Mouse (Mus musculus) testis, postnatal 14 days (tissue): ENCODE data around the gene Dcst2.
A peak's percentile ranks its signal among the peaks of the same experiment; 100 is the strongest.

Experiments used
- DNase-seq: peaks from one replicate; pipeline ENCODE4 v3.0.0; 2021; ENCODE audit warnings: low spot score

Dcst2 gene

GRCm38 (mm10) chr3:89365153-89365485, 3.3 kb downstream of the Dcst2 start, which contains the start of gene Dcst1:
Gene Dcst1 (minus strand): TSS chr3:89365253.
- DNase-seq: no peak

DNA sequence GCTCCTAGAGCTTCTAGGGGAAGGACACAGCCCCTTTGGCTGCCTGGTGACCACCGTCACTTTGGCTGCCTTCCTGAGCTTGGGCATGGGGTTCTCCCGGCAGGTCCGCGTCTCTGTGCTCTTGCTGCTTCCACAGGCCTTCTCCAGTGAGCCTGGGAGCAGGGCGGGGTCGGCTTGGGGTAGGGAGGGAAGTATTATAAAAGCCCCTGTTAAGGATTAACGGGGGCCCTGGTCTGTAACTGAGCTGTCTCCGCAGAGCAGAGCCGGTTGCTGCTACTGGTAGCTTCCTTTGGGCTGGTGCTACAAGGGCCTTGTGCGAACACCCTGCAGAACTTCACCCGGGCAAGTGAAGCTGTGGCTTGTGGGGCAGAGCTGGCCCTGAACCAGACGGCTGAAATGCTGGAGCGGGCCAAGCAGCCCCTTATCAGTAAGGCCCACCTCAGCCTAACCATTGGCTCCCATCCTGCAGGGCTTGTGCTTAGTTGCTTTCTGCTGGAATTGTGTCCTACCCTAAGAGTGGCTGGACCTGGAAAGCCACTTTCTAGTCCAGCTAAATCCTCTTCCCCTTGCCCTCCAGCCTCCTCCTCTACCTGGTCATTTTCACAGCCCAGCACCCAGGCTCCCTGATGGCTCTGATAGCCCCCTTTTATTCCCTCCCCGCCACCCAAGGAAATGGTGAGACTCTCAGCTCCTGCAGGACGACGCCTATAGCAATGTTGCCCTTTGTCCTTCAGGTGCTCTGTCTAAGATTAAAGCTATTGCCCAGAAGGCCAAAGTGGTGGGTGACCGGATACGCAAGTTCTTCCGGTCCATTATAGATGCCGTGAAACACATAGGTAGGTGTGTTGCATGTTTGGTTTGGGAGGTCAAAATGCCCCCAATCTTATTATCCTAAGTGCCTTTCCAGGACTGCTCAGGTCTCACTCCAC, 4.0 kb downstream of the Dcst2 start:
- DNase-seq: no peak

DNA sequence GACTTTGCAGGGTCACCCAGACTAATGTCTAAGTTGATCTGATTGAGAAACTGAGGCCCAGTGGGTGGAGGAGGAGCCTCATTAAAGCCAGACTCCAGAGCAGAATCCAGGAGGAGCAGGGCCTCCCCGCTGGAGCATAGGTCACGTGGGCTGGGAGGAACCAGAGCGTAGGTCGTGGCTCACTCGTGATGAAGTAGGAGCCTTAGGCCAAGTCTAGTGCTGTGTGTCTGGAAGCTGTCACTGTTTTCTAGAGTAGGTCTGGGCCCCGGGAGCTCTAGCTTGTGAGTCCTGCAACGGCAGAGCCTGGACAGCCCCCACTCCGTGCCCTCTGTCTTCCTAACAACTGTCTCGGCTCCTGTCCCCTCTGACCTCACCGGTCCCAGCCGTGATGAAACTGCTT, 5.6 kb downstream of the Dcst2 start:
- no peak for DNase-seq

- DNase-seq: no peak
These were observed 11.9 kb downstream of the Dcst2 start for GRCm38 (mm10) chr3:89373581-89374231.

DNA sequence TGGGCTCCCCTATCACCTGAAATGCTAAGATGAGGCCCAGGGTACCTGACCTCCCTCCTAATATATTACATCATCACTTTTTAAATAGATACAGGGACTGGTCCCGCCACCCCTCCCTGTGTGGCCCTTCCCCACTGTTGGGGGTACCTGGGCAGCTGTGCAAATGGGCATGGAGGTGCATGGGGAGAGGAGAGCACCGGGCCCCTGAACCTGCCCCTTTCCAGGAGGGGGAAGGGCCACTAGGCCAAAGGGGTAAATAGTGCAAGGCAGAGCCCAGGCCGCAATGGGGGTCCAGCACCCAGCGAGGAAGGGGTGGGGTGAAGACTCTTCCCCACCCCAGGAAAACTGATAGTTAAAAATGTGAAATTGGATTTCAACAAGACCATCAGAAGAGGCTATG, 16.1 kb downstream of the Dcst2 start:
- no peak for DNase-seq

GRCm38 (mm10) chr3:89378394-89379067, 16.8 kb downstream of the Dcst2 start:
- peak; percentile 82 for DNase-seq

- DNase-seq: no peak
These were observed 17.8 kb downstream of the Dcst2 start for GRCm38 (mm10) chr3:89379388-89380131.

GRCm38 (mm10) chr3:89380291-89380690, 18.5 kb downstream of the Dcst2 start:
- no peak for DNase-seq

GRCm38 (mm10) chr3:89380711-89381110, 18.9 kb downstream of the Dcst2 start:
- DNase-seq: no peak

- no peak for DNase-seq
These were observed 19.5 kb downstream of the Dcst2 start for GRCm38 (mm10) chr3:89381233-89381632.

GRCm38 (mm10) chr3:89382033-89382882, 20.5 kb downstream of the Dcst2 start:
- no peak for DNase-seq

DNA sequence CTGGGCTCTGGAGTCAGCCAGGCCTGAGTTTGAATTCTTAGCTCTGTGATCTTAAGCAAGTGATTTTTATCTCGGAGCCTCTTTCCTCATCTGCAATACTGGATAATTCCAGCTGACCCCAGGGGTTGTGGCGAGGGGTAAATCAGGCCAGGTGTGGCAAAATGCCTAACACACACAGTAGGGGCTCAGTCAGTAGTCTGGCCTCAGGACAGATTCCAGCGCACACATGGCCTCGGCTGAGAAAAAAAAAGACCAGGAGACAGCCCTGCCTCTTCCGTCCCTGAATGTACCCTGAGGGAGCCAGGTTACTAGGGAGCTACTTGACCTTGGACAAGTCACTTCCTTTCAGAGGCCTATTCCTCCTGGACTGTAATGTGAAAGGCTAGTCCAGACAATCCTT, 21.2 kb downstream of the Dcst2 start:
- no peak for DNase-seq

- DNase-seq: no peak
These were observed 22.0 kb downstream of the Dcst2 start for GRCm38 (mm10) chr3:89383651-89384255.

DNA sequence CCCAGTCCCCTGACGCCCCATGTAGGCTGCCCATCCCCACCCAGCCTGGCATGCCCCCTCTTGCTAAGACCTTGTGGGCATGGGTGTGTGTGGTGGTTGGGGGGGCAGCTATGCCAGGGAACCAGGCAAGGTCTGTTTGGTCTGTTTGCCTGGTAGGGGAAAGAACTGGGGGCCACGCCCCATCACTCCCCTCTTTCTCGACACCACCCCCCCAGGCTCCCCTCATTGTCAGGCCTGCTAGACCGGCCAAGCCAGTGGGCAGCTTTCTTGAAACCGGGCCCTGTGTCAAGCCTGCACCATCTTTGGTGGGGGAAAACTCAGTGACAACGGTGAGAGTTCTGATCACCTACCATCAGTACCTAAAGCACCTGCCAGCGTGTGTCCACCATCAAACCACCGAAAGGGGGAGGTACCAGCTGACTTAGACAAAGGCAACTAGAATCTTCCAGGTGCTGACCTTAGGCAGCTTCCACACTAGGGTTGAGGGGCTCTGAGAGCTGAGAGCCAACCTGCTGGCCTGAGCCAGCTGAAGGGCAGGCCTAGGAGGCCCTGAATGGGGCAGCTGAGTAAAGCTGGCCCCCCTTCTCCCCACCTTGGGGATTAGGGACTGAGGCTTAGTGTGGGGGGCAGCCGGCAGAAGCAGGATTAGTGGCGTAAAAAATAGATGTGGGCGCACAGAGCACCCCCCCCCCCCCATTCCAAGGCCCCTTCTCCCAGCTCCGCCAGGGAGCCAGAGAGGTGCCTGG, 22.7 kb downstream of the Dcst2 start:
- no peak for DNase-seq

GRCm38 (mm10) chr3:89385451-89385850, 23.7 kb downstream of the Dcst2 start:
- DNase-seq: no peak

DNA sequence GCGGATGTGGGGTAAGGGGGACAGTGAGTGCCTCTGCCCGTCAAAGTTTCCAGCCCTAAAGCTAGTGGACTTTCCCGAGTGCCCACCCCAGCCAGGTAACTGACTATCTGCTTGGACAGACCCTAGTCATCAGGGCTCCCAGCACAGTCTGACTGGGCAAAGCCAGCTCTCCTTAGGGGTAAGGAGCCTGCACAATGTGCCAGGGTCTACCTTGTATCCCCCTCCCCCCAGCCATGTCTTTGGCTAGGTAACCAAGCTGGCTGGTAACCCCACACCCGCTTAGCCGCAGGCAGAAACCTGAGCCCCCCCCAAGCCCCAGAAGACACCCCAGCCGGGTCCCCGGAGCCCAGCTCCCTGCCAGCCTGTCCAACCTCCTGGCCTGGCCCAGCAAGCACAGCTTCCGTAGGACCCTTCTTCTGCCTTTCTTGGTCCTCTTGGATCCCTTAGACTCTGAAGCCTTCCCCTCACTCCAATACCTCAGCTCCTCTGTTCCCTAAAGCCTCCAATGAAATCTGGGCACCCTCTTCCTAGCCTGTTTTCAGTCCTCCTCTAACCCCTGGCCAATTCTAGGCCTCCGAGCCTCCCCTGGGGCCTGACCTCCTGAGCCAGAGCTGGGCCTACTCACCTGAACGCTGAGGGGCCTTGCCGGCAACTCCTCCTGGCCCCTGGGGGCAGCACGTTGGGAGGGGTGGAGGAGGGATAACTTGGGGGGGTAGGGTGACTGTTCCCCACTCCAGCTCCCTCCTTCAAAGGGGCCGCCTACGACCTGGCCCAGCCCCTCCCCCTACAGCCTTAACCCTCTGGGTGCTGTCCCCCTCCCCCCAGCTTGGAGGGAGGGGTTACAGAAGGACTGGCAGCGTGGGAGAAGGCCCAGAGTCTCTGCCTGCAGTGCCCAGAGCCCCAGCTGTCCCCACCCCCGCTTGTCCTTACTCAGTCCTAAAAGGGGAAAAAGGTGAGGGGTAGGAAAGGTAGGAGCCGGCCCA, 25.0 kb downstream of the Dcst2 start:
- DNase-seq: no peak

GRCm38 (mm10) chr3:89387632-89388031, 25.9 kb downstream of the Dcst2 start:
- no peak for DNase-seq

DNA sequence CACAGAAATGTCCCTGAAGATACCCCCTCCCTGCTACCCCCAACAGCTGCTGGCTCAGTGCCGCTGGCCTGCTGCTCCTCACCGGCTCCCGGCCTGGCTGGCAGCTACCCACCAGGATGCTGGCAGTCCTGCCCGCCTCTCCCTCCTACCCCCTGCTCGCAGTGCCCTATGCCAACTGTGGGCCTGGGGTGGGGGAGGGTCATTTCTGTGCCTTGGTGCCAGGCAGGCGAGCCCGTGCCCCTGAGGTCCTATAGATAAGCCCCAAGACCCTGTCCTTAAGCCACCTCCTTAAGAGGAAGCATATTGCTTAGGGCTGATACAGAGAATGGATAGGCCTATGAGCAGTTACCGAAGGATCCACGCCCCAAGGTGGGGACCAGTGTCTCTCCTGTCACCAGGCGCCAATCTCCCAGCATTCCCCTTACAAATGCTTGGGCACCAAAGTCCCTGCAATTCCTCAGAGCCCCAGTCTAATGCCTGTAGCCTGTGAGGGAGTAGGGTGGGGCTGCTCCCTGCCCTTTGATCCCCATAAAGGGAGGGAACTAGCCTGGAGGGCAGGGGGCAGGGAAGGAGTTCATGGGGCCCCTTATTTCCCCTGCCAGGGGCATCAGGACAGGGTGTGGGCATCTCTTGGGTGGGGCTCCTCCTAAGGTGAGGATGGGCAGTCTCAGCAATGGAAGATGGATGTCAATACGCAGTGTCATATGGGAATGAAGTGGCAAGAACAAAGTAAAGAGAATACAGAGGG, 26.5 kb downstream of the Dcst2 start:
- DNase-seq: no peak
